ENCODE assay signal across 18 mouse cellular contexts in the genomic region with DNA sequence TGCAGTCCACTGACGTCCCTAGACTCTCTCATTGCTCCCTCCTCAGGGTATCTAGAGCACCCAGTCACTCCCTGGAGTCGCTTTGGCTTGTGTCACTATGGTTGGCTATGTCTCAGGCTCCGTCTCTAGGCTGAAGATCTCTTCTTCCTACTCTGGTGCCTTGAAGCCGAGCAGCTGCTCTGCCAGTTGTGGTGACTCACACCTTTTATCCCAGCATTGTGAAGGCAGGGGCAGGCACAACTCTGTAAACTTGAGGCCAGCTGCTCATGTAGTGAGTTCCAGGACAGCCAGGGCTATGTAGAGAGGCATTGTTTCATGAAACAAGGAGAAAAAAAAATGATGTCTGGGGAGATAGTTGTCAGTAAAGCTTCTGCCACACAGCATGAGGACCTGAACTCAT. TPM values are rescaled to one million over a fixed set of nuclear protein-coding genes. Genes with fewer than 3 reads are reported as not detected.
A peak's percentile ranks its signal among the peaks of the same experiment; 100 is the strongest.
DNase-seq lines count a peak whose midpoint lies in the region.
"Had no signal": no experiment of that assay in that cellular context is flagged by ENCODE, and none has a peak within 500 bp of the region (broad histone marks: within the 10 kb centered on the region; RNA-seq: fewer than 3 reads in every experiment).

No protein-coding gene starts in this region.

- DNase-seq in adrenal gland, adult 2 months = peak; percentile 38
- DNase-seq in adrenal gland, postnatal 25 days = no peak
- DNase-seq in heart, adult 11 months = peak; percentile 83
- no peak for DNase-seq in heart, postnatal 36 days
- DNase-seq in NIH3T3 (ENCODE audit: low read depth) = peak; percentile 5
- DNase-seq in Muller cell, postnatal 12 days (ENCODE audit: inconsistent ontology term) = no peak
- DNase-seq: adrenal gland, adult 8-10 months; B cell, adult 2 months; cerebellum, adult 11 months; cerebellum, adult 2 months; cerebellum, adult 9-11 months; cerebellum, postnatal 25 days; forebrain, postnatal 0 days; gastrocnemius, adult 2 months; gastrocnemius, postnatal 25 days; heart, adult 2 months; heart, postnatal 14 days; kidney, adult 2 months had no signal

- intact Hi-C loops in heart, postnatal 36 days (cut with DNase I) = no loop called here

RNA-seq across cellular contexts. Expression of gene Nectin1, which starts 36.2 kb away (rescaled TPM):
- 10 to 100 TPM; 24.4 to 50.2 TPM for total RNA-seq in adrenal gland, adult 2 months (2021)
- polyA plus RNA-seq in adrenal gland, adult 2 months (2012; rRNA removed) = 27.7 and 29.3 TPM in 2 replicates
- total RNA-seq in adrenal gland, postnatal 25 days (2021) = 23.6 and 25.7 TPM in 2 replicates
- total RNA-seq in heart, postnatal 36 days (2021) = 1 to 10 TPM; 2.6 to 3.1 TPM

Comparison
In these comparisons a context has a peak if more than half of its experiments do, and no peak if none do; other contexts are left out.
1. DNase-seq: peak in adrenal gland, adult 2 months (single experiment), heart, adult 11 months (single experiment) and NIH3T3 (single experiment); none in adrenal gland, postnatal 25 days (single experiment), heart, postnatal 36 days (0 of 2) and Muller cell, postnatal 12 days (single experiment).